Mouse (Mus musculus) adrenal gland, adult 2 months (tissue): Measurements from ENCODE around the gene Mpped2. TPM values are rescaled to one million over a fixed set of nuclear protein-coding genes. Genes with fewer than 3 reads are reported as not detected.
A peak's percentile ranks its signal among the peaks of the same experiment; 100 is the strongest.

Experiments used
- DNase-seq: peaks from one replicate; pipeline ENCODE4 v3.0.0; 2021
- polyA plus RNA-seq: library from polyadenylated mRNA; depleted of rRNA; stranded (reverse); fragments of >200 nt; gene quantifications from 2 replicates; pipeline ENCODE4 v1.2.3, GENCODE M21; 2012
- total RNA-seq, 2 experiments: library from RNA; stranded (reverse); gene quantifications; 2 replicates each; pipeline ENCODE4 v1.2.3; 2021

Gene Mpped2
- total and polyA plus RNA-seq, 3 experiments = 20.6 to 29.9 (median 28.3) TPM

DNA sequence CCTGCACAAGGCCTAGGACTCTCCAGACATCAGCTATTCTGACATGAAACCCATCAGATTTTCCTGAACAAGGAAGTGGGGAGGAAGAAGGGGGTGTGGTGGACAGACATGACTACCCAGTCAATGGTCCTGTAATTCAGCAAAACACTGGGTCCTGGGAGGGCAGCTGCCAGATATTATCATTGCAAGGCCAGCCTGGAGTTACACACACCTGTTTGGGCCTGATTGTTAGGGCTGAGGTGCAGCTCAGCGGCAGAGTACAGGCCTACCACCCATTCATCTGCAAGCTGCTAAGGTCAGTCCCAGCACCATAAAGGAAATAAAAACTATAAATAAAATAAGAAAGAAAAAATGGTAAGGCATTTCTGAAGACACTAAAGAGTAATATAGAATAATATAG lies 52.3 kb downstream of the Mpped2 start:
- no peak for DNase-seq

GRCm38 (mm10) chr2:106746211-106746610 lies 53.1 kb downstream of the Mpped2 start:
- DNase-seq = no peak

DNA sequence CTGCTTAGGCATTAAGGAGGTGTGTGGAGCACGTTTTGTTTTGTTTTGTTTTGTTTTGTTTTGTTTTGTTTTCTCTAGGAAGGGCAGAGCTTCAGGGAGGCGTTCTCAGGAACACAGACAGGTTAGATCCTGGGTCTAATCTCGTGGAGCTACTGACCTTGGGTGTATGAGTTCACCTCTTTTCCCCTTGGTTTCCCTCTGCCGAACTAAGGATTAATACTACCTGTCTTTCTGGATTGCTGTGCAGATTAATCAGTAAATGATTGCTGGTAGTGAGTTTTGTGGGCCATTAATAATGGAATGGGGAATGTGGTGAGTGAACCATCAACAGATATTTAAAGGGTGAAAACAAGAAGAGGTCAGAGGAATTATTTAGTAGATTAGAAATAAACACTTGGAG lies 53.8 kb downstream of the Mpped2 start:
- no peak for DNase-seq

DNA sequence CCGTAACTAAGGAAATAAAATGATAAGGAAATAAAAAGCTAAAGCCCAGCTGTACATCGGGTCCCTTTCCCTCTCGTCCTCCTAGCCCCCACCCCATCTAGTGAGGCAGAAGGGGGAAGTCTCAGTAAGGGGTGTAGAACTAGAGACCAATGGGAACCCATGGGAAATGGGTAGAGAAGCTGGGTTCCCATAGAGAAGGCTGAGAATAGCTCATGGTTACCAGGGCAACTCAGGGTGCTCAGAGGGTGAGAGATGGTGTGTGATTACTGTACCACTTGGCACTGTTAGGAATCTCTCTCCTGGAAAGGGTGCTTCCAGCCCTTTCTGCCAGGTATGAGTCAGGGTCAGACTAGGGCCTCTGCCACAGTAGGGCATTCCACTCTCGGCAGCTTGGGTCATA lies 54.3 kb downstream of the Mpped2 start:
- DNase-seq = no peak

- DNase-seq = no peak
These were observed 57.8 kb downstream of the Mpped2 start for GRCm38 (mm10) chr2:106750878-106751277.

DNA sequence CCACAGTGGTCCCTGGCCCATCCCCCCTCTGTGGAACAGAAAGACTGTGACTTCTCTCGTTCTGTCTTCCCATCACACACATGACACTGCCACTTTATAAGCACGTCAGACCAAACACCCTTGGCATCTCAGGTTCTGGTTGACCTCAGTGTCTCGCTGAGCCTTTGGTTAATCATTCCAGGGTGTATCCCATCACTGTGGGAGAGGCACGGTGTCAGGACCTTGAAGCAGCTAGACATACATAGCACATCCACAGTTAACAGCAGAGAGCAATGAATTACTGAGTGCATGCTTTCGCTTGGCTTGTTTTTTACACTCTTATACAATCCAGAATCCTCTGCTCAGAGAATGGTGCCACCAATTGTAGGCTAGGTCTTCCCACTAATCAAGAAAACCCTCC lies 60.6 kb downstream of the Mpped2 start:
- DNase-seq = no peak

DNA sequence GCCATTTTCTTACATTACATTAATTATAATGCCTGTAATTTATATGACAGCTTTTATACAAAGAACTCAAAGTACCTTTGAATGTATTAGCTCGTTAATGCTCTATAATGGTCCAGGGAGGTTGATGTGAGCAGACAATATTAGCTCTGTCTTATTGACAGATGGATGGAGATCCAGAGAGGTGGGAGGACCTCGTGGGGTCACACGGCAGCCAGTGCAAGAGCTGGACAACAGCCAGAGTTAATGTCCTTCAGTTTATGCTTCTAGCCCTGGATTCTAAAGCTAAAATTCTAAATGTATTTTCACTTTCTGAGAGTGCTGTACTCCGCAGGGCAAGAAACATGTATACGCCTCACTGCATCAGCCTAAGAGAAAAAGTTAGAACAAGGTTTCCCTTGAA lies 61.6 kb downstream of the Mpped2 start:
- no peak for DNase-seq

DNA sequence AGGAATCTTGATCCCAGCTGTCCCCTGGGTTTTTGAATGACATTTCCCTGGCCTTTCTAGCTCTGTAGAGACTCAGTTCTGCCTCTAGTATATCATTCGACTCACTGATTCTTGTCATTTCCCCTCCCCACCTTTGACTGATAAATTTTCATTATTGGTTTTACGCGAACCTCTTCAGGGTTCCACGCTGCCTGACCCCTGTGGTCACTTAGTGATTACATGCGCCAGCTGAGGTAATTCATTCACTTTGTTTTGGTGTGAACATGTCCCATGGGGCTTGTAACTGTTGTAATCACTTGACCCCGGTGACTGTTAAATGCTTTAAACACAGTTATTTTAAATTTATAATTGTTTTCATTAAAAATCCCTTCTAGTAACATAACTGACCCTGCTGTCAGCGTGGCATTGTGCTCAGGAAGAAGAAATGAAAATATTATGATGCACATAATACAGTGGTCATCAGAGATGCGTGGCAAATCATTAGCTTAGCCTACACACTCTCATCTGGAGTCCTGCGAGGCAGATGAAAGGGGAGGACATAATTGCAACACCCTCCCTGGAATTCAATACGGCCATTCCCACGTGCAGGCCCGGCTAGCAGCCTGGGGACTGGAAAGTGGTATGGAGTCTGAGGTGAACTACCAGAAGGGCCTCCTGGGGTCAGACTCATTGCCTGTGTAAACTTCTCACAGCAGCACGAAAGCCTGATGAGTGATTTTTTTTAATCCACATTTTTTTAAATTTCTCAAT lies 63.5 kb downstream of the Mpped2 start:
- DNase-seq = no peak

GRCm38 (mm10) chr2:106762920-106763319 lies 69.9 kb downstream of the Mpped2 start:
- DNase-seq = no peak

DNA sequence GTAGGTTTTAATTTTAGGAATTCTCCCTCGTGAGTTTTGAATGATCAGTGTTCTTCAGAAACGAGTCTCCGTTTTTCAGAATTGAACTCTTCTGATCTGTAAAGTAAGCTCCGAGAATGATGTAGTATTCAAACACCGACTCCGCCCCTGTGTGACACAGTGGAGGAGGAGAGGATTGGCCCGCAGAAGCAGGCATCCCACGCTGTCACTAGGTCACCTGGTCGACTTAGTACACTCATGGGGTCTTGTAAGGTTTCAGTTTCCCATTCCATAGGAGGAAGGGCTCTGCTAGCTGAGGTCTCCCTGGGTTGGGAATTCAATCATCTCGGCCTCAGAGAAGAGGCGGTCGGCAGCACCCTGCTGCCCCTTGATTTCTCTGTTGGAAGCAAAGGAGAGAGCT lies 76.2 kb downstream of the Mpped2 start:
- DNase-seq = no peak

GRCm38 (mm10) chr2:106772643-106773042 lies 79.6 kb downstream of the Mpped2 start:
- DNase-seq = no peak

GRCm38 (mm10) chr2:106774251-106775196 lies 81.5 kb downstream of the Mpped2 start:
- DNase-seq = no peak

- DNase-seq = no peak
These were observed 82.9 kb downstream of the Mpped2 start for GRCm38 (mm10) chr2:106775994-106776393.

DNA sequence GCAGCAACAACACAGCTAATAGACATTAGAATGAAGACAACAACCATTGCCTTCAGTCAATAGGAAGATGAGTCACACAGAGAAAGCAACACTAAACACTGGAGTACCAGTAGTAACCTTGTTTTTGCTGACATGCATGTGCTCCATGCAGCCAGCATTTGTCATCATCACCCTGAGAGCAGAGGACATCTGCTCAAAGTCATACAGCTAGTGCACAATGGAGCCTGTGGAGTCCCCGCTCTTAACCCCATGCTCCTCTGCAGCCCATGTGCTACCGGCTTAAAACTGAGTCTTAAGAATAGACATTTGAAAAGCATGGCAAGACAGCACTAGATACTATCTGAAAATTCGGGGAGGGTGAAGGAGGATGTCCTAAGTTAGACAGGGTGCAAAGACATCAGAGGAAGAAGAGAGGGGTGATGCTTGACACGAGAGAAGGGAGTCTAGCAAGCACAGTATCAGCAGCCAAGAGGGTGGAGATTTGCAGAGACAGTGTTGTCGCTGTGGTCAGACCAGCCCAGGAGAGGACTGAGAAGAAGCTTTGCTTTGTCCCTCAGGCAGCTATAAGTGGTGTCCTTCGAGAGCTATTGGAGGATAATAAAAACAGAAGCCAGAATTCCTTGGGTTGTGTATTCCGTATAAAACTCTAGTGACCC lies 85.9 kb downstream of the Mpped2 start:
- peak; percentile 20 for DNase-seq

DNA sequence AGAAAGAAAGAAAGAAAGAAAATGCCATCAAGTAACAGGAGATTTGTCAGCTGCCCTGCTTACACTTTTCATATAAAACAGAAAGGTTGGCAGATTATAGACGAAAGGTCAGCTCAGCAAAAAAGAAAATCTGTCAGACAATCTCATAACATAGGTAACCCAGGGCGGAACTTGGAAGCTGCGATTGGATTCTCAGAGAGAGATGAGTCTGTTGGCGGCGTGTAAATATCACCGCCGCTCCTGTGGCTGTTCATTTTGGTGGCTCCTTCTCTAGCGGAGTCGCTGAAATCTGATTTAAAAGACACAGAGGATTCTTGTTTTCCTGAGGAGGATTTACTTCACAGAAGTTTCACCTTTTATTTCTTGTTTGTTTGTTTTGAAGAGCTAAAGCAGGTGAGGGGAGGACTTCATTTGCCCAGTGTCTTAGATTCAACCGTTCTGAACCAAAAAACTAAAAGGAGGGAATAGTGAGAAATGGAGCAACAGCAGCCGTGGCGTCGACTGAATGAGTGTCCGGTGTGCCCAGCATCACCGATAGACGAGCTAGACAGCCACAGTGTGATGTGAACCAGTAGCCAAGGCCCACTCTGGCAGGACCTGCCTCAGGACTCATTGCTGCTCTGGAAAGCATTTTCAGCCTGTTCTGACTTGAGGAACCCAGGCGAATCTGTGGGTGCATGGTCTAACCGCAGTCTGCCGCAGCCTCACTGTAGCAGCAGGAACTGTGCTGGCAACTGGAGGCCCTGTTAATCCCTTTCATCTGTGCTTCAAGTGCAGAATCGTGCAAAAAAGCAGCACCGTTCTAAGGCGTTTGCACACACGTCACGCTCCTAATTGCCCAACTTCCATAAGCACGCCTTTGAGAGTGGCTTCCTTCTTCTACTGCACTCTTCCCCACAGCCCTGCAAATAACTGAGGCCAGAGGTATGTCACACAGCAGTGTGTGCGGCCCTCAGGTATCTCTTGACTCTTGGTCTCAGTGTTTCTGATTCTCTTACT lies 88.4 kb downstream of the Mpped2 start:
- no peak for DNase-seq

DNA sequence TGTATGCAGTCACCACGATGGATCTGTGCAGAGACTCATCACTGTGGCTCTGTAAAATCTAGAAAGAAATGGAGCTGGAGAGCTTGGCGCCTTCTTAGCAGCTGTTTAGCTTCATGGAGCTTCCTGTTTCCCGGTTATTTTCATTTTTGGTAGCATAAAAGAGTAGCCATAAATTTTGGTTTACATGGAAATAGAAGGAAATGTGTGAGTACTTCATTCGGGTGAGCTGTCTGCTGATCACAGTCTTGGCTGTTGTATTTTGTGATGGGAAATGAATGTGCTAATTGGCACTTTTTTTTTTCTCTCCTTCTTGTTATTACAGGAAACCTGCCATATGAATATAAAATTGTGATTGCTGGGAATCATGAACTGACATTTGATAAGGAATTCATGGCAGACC lies 90.2 kb downstream of the Mpped2 start:
- DNase-seq = no peak

DNA sequence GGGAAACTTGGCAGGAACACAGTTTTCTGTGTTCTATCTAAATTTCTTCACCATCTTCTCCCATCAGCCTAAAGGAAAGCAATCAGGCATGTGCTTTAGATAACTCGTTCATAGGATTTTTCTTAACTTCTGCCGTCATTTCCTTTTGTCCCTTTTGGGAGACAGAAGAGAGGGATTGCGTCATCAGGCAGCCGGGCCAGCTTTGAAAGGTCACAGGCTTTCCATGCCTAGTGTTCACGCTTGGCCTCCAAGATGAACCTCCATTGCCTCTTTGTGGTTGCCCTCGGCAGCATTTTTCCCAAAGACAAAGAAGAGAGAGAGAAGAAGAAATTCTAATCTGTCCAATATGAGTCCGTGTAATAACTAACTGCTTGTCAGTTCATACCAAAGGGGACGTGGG lies 95.0 kb downstream of the Mpped2 start:
- peak; percentile 65 for DNase-seq

DNA sequence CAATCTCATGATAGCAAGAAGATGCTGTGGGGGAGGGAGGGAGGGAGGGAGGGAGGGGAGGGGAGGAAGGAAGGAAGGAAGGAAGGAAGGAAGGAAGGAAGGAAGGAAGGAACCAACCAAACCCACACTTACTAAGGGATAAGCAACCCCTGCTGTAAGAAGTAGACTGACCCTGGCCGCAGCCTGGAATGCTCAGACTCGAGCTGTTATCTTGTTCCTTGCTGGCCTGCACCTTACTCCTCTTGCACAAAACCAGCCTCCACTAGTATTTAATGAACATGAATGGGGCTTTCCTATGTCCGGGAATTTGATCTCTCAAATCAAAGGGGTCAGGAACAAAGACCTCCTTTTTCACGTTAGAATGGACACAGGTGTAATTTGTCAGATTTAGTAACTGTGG lies 95.5 kb downstream of the Mpped2 start:
- DNase-seq = no peak

GRCm38 (mm10) chr2:106789694-106790328 lies 96.7 kb downstream of the Mpped2 start:
- no peak for DNase-seq

- peak; percentile 44 for DNase-seq
These were observed 97.2 kb downstream of the Mpped2 start for GRCm38 (mm10) chr2:106790329-106790701.

GRCm38 (mm10) chr2:106796246-106796645 lies 103.2 kb downstream of the Mpped2 start:
- DNase-seq = no peak
